Mouse (Mus musculus): ENCODE data around the gene Gramd1b. TPM values are rescaled to one million over a fixed set of nuclear protein-coding genes. Genes with fewer than 3 reads are reported as not detected.

The Gramd1b gene
- total RNA-seq, 2 experiments from 2014 or later: 154 to 171 TPM

- DNase-seq (ENCODE audit: low spot score in 2 of 2): no peak
Measured at GRCm38 (mm10) chr9:40343053-40343652, 188.0 kb downstream of the Gramd1b start.

DNA sequence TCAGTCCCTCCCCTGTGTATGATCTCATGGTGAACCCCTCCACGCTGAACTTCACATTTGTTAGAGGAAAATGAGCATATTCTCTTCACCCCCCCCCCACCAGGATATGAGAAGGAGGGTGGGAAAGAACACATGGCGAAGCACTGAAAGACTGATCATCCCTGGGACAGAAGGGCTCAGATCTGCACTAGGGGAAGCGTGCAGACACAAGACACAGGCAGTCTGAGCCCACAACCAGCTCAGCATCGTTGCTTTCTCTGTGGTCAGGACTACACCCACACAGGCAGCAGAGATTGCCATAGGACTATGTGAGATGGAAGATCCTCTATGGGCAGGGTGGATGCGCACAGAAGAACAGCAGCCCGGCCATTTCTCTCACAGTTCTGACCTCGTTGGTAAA is 189.1 kb downstream of the Gramd1b start:
- no peak for DNase-seq (ENCODE audit: low spot score in 2 of 2)

GRCm38 (mm10) chr9:40339578-40339977 is 191.6 kb downstream of the Gramd1b start:
- DNase-seq (ENCODE audit: low spot score in 2 of 2): no peak

- no peak for DNase-seq (ENCODE audit: low spot score in 2 of 2)
Measured at GRCm38 (mm10) chr9:40337131-40337820, 193.9 kb downstream of the Gramd1b start.

DNA sequence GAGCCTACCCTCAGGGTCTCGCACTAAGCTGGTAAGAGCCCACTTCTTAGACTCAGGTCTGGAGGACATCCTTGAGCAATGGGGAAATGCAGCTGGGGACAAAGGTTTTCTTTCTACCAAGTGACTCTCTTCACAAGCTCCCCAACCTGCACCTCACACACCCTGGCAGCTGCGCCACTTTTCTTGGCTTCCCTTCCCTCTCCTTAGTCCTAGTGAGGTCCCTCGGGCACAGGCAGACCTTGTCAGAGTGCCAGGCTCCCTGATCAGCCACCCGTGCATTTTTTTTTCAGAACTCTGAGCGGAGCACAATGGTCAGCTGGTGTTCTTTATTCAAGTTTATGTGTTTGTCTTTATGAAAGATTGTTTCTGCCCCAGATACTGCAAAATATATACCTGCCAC is 194.5 kb downstream of the Gramd1b start:
- DNase-seq (ENCODE audit: low spot score in 2 of 2): no peak

DNA sequence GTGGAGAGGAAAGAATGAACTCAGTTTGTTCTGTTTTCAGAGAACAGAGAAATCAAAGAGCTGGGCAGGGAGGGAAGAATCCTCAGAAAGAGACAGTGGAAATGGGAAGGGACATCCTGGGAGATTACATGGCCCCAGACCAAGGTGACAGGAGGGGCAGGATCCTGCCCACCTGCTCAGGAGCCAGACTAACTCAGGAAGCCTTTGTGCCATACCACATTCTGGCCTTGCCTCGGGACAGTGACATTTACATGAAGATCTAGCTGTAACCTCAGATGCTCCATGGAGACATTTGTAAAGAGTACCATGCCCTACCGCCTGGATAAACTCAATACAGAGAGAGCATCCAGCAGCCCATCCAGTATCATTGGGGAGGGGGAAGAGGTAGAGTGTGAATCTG is 196.6 kb downstream of the Gramd1b start:
- no peak for DNase-seq (ENCODE audit: low spot score in 2 of 2)

DNA sequence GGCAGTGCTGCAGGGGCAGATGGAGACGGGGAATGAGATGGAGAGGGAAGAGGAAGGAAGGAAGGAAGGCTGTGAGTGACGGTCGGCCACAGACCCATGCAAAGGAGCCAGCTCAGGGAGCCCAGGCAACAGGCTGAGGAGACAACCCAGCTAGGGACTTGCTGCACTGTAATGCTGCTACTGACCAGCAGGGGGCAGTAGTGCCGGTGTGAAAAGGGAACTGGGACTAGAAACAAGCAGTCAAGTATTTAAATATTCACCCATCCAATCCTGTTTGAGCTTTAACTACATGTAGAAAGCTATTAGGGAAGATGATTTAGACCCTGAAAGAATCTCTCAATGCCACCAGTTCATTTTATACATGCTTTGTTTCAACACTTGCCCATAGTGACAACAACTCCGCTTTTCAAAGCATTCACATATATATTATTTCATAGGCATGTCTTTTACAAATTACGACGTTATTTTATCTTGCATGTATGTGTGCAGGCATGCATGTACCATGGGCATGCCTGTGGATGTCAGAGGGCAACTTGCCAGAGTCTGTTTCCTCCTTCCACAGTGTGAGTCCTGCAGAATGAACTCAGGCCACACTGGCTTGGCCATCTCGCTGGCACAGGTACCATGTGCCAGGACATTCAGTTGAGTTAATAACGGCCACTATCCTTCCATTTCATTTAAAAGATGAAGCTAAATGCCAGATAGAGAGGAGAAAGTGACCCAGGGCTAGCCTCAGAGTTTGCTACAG is 197.4 kb downstream of the Gramd1b start:
- DNase-seq (ENCODE audit: low spot score in 2 of 2): peak; percentile 88 to 92

DNA sequence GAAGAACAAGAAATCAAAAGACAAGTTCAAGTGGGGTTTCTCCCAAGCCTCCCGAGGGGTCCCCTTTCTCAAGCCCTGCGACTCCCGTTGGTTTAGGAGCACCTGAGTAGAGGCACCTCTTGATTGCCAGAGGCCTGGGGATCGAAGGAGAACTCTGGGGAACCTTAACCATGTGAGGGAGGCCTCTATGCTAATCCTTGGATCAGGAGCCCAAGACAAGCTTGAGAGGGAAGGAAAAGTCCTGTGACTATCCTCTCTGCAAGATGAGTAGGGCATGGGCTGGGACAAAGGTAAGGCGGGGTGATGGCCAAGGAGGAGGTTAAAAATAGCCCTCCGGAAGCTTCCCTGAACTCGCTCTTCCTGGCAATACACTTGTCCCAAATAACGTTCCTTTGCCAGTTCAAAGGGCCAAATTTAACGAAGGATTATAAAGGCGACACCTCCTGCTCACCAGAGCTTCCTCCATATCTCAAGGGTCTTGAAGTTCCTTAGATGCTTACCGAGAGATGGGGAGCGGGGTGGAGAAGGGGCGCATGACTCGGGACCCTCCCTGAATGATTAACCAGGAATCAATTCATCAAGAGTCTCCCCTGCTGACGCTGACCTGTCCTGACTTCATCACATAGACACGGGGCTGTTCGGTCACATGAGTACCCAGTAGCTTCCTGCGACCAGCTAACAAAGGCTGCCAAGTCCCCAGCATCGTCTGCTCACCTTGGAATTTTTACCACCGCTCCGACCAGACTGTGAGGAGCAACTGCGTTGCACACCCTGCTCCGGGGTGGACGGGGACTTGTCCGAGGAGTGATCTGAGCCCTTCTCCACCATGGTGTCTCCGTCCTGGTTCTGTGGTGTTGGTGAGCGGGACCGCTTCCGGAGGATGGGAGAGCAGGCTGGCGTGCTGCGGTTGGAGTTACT is 198.2 kb downstream of the Gramd1b start:
- DNase-seq (ENCODE audit: low spot score in 2 of 2): no peak

DNA sequence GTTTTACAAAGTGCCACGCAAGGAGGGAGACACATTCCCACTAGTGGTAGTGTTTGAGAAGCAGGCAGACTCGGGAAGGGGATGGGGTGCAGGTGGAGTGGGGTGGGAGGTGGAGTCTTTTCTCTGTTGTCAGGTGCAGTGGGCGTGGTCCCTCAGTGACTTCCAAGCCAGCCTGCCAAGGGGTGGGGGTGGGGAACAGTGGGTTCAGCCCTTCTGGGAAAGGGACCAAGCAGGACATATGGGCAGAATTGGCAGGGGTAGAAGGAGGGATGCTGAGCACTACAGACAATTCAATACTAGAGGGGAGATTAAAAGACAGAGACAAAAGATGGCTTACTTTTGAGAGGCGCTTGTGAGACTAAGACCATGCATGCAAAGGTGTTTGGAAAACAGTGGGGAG is 198.9 kb downstream of the Gramd1b start:
- DNase-seq (ENCODE audit: low spot score in 2 of 2): peak in 1 of 2 experiments; percentile 63

DNA sequence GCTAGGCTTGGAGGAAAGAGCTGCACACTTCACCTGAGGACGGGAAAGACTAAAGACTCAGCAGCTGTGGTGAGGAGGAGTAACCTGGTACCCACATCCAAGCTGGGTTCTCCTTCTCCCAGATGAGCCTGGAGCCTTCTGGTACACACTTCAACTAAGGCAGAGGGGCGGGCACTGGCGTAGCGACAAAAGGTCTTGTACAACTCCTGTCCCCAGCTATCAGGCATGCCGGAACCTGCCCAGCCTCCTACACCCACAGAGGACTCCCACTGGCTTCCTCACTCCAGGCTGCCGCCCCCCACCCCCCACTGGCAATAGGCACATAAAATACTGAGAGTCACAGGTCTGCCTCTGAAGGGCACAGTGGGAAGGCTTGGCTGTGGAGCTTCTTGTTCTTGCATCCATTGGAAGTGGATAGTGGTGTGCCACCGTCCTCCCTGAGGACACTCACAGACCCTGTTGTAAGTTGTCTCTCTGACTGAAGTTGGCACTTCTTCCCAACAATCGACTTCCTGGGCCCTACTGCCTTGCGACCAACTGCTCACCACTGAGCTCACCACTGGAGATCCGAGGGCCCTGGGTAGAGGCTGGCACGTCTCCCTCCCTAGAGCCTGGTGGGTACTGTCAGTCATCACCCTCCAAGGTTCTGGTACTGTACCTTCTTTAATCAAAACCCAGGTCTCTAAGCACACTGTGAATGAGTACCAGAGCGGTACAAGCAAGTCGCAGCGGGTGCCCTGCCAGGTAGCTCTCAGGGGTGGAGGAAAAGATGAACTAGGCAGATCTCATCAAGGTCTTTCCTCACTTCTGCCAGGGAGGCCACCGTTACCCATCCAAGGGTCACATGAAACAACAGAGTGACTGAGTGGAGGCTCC is 199.5 kb downstream of the Gramd1b start:
- no peak for DNase-seq (ENCODE audit: low spot score in 2 of 2)

DNA sequence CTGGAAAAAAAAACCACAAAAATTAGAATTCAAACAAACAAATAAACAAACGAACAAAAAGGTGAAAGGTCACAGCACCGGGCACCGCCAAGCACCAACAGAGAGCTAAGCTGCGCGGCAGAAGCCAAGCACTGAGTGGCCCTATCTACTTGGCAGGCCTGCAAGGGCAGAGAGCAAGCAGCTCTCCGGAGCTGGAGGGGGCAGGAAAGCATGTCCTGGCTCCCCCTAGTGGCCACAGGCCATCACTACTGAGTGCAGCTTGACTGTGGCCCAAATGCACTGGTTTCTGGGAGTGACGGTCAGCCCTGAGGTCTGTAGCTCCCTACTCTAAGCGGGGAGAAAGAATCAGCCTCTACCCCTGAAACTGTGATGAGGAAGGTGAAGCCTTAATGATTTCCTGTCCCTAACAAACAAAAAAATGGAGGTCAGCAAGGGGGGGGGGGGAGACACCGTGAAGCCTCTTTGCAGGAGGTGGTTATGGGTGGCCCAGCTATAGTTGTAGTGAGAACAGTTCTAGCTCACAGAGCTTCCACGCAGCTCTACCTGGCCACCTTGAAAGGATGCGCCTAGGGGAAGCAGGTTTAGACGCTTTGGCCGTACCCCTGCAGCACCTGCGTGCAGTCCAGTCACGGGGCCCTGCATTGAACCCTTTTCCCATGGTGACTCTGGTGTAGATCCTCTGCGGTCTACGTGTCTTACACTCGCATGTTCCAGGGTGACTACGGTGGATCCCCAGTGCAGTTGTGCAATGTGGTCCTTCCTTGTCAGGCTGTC is 200.4 kb downstream of the Gramd1b start:
- peak; percentile 91 to 93 for DNase-seq (ENCODE audit: low spot score in 2 of 2)

DNA sequence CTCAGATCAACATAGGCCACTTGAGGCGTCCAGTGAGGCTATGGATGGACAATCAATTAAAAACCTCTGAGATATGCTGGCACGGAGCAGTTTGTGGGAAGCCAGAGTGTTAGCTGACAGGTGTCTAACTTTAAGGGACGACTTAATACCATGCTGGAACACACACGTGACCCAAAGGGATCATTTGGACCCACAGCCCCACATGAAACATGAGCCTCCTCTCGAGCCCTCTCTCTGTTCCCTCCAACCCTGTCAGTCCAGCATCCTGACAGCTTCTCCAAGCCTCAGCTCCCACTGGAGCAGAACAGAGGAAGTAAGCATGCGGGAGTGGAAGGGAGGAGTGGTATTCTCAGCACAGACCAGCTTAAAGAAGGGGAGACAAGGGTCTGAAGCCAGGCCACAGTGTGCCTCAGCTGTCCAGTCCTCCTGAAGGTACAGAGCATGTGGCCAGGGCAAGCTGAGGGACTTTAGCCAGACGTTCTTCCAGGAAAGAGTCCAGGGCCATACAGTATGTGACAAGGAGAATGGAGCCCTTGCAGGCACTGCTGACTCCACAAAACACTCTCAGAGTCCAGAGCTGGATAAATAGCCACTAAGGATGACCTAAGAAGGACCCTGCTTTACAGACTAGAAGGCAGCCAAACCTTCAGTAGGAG is 204.8 kb downstream of the Gramd1b start:
- no peak for DNase-seq (ENCODE audit: low spot score in 2 of 2)

GRCm38 (mm10) chr9:40324826-40325225 is 206.4 kb downstream of the Gramd1b start:
- DNase-seq (ENCODE audit: low spot score in 2 of 2): no peak

DNA sequence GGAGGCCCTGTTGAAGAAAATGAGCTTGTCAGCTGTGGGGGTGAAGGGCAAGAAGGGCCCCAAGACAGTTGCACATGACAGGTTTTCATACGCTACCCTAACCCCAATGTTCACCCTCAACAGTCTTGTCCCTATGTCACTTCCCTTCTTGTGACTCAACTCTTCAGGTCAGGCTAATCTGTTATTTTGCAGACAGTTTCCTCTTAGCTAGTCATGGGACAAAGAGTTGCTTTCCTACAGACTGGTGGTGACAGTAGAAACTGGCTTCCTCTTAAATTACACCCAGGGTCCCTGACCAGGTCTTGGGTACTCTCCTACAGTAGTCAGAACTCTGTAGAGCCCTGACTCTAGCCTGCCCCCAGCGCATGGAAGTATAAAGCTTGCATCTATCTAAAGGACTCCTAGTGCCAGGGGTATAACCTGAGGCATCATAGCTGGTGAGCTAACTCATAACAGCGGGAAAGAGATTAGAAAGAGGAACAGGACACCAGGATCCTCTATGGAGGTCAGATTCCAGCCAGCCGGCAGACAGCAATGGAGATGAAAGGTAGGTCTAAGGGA is 206.9 kb downstream of the Gramd1b start:
- no peak for DNase-seq (ENCODE audit: low spot score in 2 of 2)

GRCm38 (mm10) chr9:40323773-40324172 is 207.4 kb downstream of the Gramd1b start:
- DNase-seq (ENCODE audit: low spot score in 2 of 2): no peak

DNA sequence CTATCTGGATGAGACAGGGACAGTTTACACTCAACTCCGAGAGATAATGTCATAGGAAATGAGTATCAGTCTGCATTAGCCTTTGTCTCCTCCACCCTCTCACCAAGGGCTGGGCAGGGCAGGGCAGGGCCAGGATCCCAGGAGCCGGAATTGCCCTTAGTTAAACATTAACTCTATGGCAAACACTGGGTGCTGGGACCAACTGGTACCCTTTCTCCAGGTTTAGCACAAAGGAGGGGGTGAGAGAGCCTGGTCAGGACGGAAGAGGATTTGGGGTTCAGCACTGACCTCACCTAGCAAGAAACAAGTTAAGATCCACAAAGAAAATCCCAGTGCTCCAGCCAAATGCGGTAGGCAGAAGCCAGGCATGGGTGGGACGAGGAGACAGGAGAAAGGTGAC is 208.0 kb downstream of the Gramd1b start:
- no peak for DNase-seq (ENCODE audit: low spot score in 2 of 2)

DNA sequence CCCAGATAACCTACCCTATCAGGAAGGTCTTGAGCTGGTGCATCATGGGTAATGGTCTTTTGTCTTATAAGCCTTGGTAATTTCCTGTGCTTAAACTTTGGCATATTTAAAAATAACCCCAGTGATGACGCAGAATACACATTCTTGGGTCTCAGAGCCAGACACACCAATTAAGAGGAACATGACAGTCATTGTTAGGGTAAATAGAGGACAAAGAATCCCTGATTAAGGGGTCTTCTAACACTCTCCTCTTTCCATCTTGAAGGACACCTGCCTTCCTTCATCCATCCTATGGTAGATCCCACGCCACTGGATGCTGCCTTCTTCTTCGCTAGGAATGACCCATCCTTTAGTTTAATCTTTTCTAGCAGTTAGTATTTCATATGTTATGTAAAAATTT is 208.8 kb downstream of the Gramd1b start:
- no peak for DNase-seq (ENCODE audit: low spot score in 2 of 2)

- no peak for DNase-seq (ENCODE audit: low spot score in 2 of 2)
Measured at GRCm38 (mm10) chr9:40321668-40322003, 209.5 kb downstream of the Gramd1b start.
